Mouse (Mus musculus) thymus, postnatal 10 days (tissue): ENCODE measurements around the gene Tmem115.
"Not testable (repeated sequence)": the region's sequence is repeated elsewhere in the genome, so short reads cannot be mapped to it uniquely, and the experiment has no call there.

Source experiments
- DNase-seq, 2 experiments: peaks; one replicate each; pipeline ENCODE4 v3.0.0; 2021; ENCODE audit warnings: low spot score in 2 of 2

Gene Tmem115

GRCm38 (mm10) chr9:107549297-107550074, 15.7 kb downstream of the Tmem115 start:
- DNase-seq: no peak

- no peak for DNase-seq
These were observed 16.9 kb downstream of the Tmem115 start for GRCm38 (mm10) chr9:107550491-107551116.

- peak; percentile 72 to 77 for DNase-seq
These were observed 17.6 kb downstream of the Tmem115 start, which contains the start of gene Rassf1 for GRCm38 (mm10) chr9:107551117-107551889. Rassf1 (plus strand) TSS chr9:107551555.

- no peak for DNase-seq
These were observed 18.2 kb downstream of the Tmem115 start for GRCm38 (mm10) chr9:107551890-107552355.

- no peak for DNase-seq
These were observed 19.1 kb downstream of the Tmem115 start for GRCm38 (mm10) chr9:107552690-107553393.

GRCm38 (mm10) chr9:107553541-107554318, 20.0 kb downstream of the Tmem115 start:
- DNase-seq: peak; percentile 54 to 67

GRCm38 (mm10) chr9:107554319-107554825, 20.6 kb downstream of the Tmem115 start:
- peak; percentile 94 to 96 for DNase-seq

- peak in 1 of 2 experiments; percentile 49 for DNase-seq
These were observed 21.3 kb downstream of the Tmem115 start for GRCm38 (mm10) chr9:107555031-107555457.

- DNase-seq: no peak
These were observed 22.0 kb downstream of the Tmem115 start for GRCm38 (mm10) chr9:107555701-107556100.

- DNase-seq: no peak
These were observed 22.6 kb downstream of the Tmem115 start for GRCm38 (mm10) chr9:107556346-107556745.

- peak; percentile 90 to 92 for DNase-seq
These were observed 29.4 kb downstream of the Tmem115 start, which contains the start of gene Tusc2 for GRCm38 (mm10) chr9:107563029-107563581. Tusc2 (plus strand) TSS chr9:107563255.

GRCm38 (mm10) chr9:107565556-107565955, 31.8 kb downstream of the Tmem115 start:
- not testable (repeated sequence) for DNase-seq

GRCm38 (mm10) chr9:107566041-107566709, 32.4 kb downstream of the Tmem115 start:
- peak; percentile 56 to 81 for DNase-seq

- no peak for DNase-seq
These were observed 33.1 kb downstream of the Tmem115 start for GRCm38 (mm10) chr9:107566855-107567254.

GRCm38 (mm10) chr9:107567702-107568319, 34.1 kb downstream of the Tmem115 start, which contains the start of gene Hyal2:
Hyal2 (plus strand) TSS chr9:107567945.
- no peak for DNase-seq

- peak; percentile 68 to 75 for DNase-seq
These were observed 34.9 kb downstream of the Tmem115 start for GRCm38 (mm10) chr9:107568331-107569261.

GRCm38 (mm10) chr9:107569270-107569669, 35.5 kb downstream of the Tmem115 start:
- no peak for DNase-seq

GRCm38 (mm10) chr9:107570016-107570415, 36.3 kb downstream of the Tmem115 start:
- DNase-seq: no peak
